Mouse (Mus musculus) midbrain, embryonic 13.5 days (tissue): ENCODE measurements around the gene Cbfa2t2. TPM values are rescaled to one million over a fixed set of nuclear protein-coding genes. Genes with fewer than 3 reads are reported as not detected.

ENCODE experiments used
- ATAC-seq: fragments of 200-750 bp; cut with Nextera tagmentation; 2 replicates; pipeline ENCODE4 v1.8.0; 2017; ENCODE audit warnings: mild to moderate bottlenecking, moderate TSS enrichment, moderate library complexity
- H3K27ac ChIP-seq: fragments of 300-500 bp; sonication (generic); 2 replicates; pipeline ENCODE4 v1.5.1; 2015; ENCODE audit warnings: inconsistent platforms, mild to moderate bottlenecking, moderate library complexity
- H3K27me3 ChIP-seq: fragments of 300-500 bp; sonication (generic); 2 replicates; pipeline ENCODE4 v1.6.1; 2015; ENCODE audit warnings: mild to moderate bottlenecking, inconsistent platforms
- H3K36me3 ChIP-seq: fragments of 300-500 bp; sonication (generic); 2 replicates; pipeline ENCODE4 v1.6.1; 2015; ENCODE audit warnings: mild to moderate bottlenecking, inconsistent platforms
- H3K4me1 ChIP-seq: fragments of 300-500 bp; sonication (generic); replicated peaks from 2 replicates; pipeline ENCODE4 v1.6.1; 2015; ENCODE audit warnings: inconsistent platforms
- H3K4me2 ChIP-seq: fragments of 300-500 bp; sonication (generic); replicated peaks from 2 replicates; pipeline ENCODE4 v1.6.1; 2015; ENCODE audit warnings: moderate library complexity, mild to moderate bottlenecking, inconsistent platforms
- H3K4me3 ChIP-seq: fragments of 300-500 bp; sonication (generic); replicated peaks from 2 replicates; pipeline ENCODE4 v1.5.1; 2015; ENCODE audit warnings: mild to moderate bottlenecking, inconsistent platforms
- H3K9ac ChIP-seq: fragments of 300-500 bp; sonication (generic); replicated peaks from 2 replicates; pipeline ENCODE4 v1.6.1; 2015; ENCODE audit warnings: mild to moderate bottlenecking, inconsistent platforms
- H3K9me3 ChIP-seq: fragments of 300-500 bp; sonication (generic); 2 replicates; pipeline ENCODE4 v1.6.1; 2016; ENCODE audit warnings: mild to moderate bottlenecking, inconsistent platforms
- WGBS: fragments of 180-500 bp; shearing (Covaris S2); methylation state at CpG from one replicate; pipeline ENCODE4 v1.1.7; 2015; 5-methylcytosine and 5-hydroxymethylcytosine counted together
- polyA plus RNA-seq: library from polyadenylated mRNA; unstranded; fragments of >200 nt; fragmentation: Nextera tagmentation; extraction: Ambion mirVana; gene quantifications from 2 replicates; pipeline ENCODE4 v1.2.1, GENCODE M21; 2015

Gene Cbfa2t2
- polyA plus RNA-seq, 1 experiment from 2014 or later: 83.1 TPM

DNA sequence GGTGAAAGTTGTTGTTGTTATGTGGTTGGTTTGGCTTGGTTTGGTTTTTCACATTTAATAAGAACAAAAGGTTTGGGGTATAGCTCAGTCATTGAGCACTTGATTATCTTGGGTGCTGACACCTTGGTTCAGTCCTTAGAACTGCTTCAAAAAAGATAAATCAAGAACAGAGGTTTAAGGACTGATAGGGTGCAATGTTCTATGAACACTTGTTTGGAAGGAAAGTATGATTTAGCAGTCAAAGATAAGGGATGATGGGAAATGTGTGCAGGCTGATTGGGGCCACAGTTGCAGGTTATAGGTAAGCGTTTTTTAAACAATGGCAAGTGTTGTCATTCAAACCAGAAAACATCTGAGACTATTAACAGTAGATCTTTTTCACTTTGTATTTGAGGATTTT, 17.8 kb downstream of the Cbfa2t2 start:
- H3K9ac ChIP-seq: no peak overlapping the region
- H3K4me1 ChIP-seq: peaks cover 15% of the 10 kb centered on the region
- no peak for ATAC-seq
- no peak overlapping the region for H3K27ac ChIP-seq
- WGBS: 72% methylated on average over 1 of the region's 1 CpGs
- H3K27me3 ChIP-seq: no peaks in the 10 kb centered on the region
- H3K9me3 ChIP-seq: no peaks in the 10 kb centered on the region
- H3K4me2 ChIP-seq: no peak overlapping the region
- H3K4me3 ChIP-seq: no peak overlapping the region
- no peaks in the 10 kb centered on the region for H3K36me3 ChIP-seq

DNA sequence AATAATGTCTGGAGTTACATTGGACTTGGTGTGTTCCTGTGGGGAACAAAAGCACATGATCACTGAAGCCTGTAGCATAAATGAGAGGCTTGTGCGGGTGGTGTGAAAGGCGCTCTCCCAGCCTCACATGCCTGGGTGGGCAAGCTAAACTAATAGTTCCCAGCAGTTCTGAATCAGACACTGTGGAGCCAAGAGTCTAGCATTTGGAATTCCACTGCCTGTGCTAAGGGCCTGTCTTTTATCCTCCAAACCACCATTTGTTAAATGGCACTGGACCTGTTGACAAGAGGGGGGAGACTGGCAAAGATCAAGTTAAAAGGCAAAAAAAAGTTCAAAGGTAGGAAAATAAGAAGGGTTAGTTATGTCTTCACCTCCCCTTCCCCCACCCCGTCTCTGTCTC, 18.3 kb downstream of the Cbfa2t2 start:
- Histone ChIP-seq H3K9me3 (no peaks in the 10 kb centered on the region), H3K9ac (no peak overlapping the region), H3K27ac (0 out of 2 replicates have a peak overlapping the region, but pooled peaks have one; percentile 9), H3K4me1 (peaks cover 15% of the 10 kb centered on the region), H3K27me3 (no peaks in the 10 kb centered on the region), H3K4me2 (no peak overlapping the region), H3K4me3 (no peak overlapping the region), H3K36me3 (no peaks in the 10 kb centered on the region)
- 48% methylated on average over 3 of the region's 3 CpGs for WGBS
- ATAC-seq: 0 out of 2 replicates have a peak, but pooled peaks have one; percentile 11

DNA sequence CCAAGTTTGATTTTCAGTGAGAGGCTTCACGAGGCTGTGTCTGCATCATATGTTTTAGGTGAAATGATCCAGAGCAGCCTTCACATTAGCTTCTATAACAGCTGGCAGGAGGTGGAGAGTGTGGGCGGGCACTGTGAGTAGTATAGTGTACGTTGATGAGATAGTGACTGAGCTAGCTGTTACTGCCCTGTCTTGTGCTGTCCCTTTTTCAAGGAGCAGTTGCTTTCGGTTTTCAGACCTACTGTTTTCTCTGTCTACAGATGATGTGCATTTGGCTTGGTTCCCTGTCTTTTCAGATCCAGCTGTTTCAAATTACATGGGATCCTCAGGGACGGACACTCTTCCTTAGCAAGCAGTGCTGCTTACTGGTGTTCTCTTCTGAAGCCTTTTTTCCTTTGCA, 19.5 kb downstream of the Cbfa2t2 start:
- Histone ChIP-seq H3K36me3 (no peaks in the 10 kb centered on the region), H3K4me3 (no peak overlapping the region), H3K4me2 (no peak overlapping the region), H3K27ac (peak overlapping the region; percentile 36; the same call in 1 of the 2 replicates), H3K9ac (no peak overlapping the region), H3K27me3 (no peaks in the 10 kb centered on the region), H3K9me3 (no peaks in the 10 kb centered on the region), H3K4me1 (peaks cover 20% of the 10 kb centered on the region)
- no peak for ATAC-seq
- 77% methylated on average over 5 of the region's 5 CpGs for WGBS

DNA sequence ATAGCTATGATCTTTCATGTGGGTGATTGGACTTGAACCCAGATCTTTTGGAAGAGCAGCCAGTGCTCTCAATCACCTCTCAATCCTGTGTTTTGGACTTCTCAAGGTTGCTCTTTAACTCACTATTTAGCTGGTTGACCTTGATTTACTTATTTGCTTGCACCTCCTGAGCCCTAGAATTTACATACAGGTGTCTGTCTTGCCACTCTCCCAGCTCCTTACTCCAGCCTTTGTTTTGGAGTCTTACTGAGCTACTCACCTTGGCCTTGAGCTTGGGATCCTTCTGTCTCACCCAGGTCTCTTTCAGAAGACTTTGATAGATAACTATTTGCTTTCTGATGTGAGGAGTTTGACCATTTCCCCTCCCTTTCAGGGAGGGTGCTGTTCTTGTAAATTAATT, 20.3 kb downstream of the Cbfa2t2 start:
- Histone ChIP-seq H3K27me3 (no peaks in the 10 kb centered on the region), H3K4me1 (peaks cover 20% of the 10 kb centered on the region), H3K9me3 (no peaks in the 10 kb centered on the region), H3K9ac (no peak overlapping the region), H3K4me2 (no peak overlapping the region), H3K36me3 (no peaks in the 10 kb centered on the region), H3K27ac (no peak overlapping the region), H3K4me3 (no peak overlapping the region)
- ATAC-seq: no peak

DNA sequence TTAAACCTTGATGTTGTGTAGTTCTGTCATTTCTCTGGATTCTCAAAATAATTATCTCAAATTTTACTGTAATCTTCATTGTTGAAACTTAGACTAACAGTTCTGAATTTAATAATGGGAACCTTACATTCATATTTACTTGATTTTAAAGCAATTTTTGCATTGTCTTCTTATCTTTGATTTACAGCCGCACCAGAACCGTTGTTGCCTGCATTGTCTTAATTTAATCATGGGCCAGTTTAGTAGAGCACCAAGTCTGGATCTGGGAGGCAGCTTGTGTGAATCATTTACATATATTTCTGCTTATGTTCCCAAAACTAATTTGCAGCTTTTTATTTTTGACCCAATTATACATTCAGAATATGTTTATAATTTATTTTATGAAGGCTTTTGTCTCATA, 23.0 kb downstream of the Cbfa2t2 start:
- no peak overlapping the region for H3K27ac ChIP-seq
- ATAC-seq: no peak
- H3K36me3 ChIP-seq: no peaks in the 10 kb centered on the region
- H3K4me1 ChIP-seq: peaks cover 25% of the 10 kb centered on the region
- 79% methylated on average over 2 of the region's 2 CpGs for WGBS
- H3K4me2 ChIP-seq: no peak overlapping the region
- H3K9me3 ChIP-seq: no peaks in the 10 kb centered on the region
- H3K27me3 ChIP-seq: no peaks in the 10 kb centered on the region
- H3K4me3 ChIP-seq: no peak overlapping the region
- no peak overlapping the region for H3K9ac ChIP-seq

DNA sequence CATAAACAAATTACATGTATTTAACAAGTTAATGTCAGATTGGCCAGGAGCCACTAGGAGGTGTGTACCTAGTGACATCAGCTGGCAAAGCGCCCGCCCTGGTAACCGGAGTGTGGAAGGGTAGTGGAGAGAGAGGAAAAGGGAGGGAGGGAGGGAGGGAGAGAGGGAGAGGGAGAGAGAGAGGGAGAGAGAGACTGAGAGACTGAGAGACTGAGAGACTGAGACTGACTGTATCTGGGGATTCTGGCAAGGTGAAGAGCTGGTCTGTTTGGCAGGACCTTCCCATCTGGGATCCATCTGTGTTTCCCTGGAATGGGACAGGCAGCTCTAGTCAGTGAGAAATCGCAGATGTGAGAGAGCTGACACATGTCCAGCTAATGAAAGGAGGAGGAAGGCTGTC, 23.6 kb downstream of the Cbfa2t2 start:
- no peaks in the 10 kb centered on the region for H3K27me3 ChIP-seq
- 0 out of 2 replicates have a peak overlapping the region, but pooled peaks have one; percentile 17 for H3K4me2 ChIP-seq
- WGBS: 32% methylated on average over 4 of the region's 4 CpGs
- peak; percentile 66 for ATAC-seq
- H3K4me3 ChIP-seq: no peak overlapping the region
- H3K9me3 ChIP-seq: no peaks in the 10 kb centered on the region
- H3K4me1 ChIP-seq: peaks cover 26% of the 10 kb centered on the region
- H3K27ac ChIP-seq: peak overlapping the region; percentile 60
- H3K9ac ChIP-seq: no peak overlapping the region
- H3K36me3 ChIP-seq: no peaks in the 10 kb centered on the region

DNA sequence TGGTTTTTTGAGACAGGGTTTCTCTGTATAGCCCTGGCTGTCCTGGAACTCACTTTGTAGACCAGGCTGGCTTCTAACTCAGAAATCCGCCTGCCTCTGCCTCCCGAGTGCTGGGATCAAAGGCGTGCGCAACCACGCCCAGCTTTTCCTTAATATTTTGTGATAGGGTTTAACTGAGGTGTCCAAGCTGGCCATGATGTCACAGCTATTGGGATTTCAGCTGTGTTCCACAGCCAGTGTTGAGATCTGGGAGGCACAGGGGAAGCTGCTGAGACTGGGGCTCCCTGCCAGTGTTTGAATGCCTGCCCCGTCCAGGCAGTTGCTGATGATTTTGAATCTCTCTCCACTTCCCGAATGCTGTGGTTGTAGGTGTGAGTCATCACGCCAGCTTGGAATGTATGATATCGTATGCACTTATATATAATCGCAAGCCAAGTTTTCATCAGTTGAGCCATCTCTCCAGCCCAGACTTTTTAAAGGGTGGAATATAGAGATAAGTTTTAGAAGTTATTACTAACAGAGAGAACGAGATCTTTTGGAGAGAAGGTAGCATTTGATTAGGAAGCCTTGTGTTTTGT, 27.4 kb downstream of the Cbfa2t2 start:
- H3K36me3 ChIP-seq: peaks cover 3% of the 10 kb centered on the region; the same call in 1 of the 2 replicates
- no peak for ATAC-seq
- no peaks in the 10 kb centered on the region for H3K9me3 ChIP-seq
- H3K9ac ChIP-seq: no peak overlapping the region
- H3K4me2 ChIP-seq: no peak overlapping the region
- H3K4me3 ChIP-seq: no peak overlapping the region
- H3K27me3 ChIP-seq: no peaks in the 10 kb centered on the region
- peaks cover 34% of the 10 kb centered on the region for H3K4me1 ChIP-seq
- 94% methylated on average over 11 of the region's 11 CpGs for WGBS
- no peak overlapping the region for H3K27ac ChIP-seq

DNA sequence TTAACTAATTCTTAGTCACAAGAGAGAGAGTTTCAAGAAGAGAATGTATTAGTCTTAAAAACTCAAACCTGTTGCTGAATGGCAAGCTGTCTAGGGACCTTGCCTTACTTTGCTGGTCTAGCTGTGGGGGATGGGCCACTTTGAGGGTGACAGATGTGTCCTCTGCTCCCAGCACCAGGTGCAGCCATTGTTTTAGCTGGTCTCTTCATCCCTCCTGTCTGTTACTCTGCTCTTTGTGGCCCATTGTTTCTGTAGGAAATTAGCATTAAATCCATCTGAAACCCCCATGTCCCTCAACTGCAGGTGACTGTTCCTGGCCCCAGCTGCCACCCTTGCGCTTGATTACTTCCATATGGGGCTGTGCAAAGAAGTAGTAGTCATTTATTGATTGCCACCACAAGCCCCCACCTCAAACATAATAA, 29.6 kb downstream of the Cbfa2t2 start:
- peak overlapping the region; percentile 45 for H3K27ac ChIP-seq
- peaks cover 3% of the 10 kb centered on the region; the same call in 1 of the 2 replicates for H3K36me3 ChIP-seq
- WGBS: 20% methylated on average over 1 of the region's 1 CpGs
- no peak overlapping the region for H3K9ac ChIP-seq
- H3K9me3 ChIP-seq: no peaks in the 10 kb centered on the region
- no peaks in the 10 kb centered on the region for H3K27me3 ChIP-seq
- no peak overlapping the region for H3K4me2 ChIP-seq
- peak; percentile 89 for ATAC-seq
- peaks cover 28% of the 10 kb centered on the region for H3K4me1 ChIP-seq
- H3K4me3 ChIP-seq: no peak overlapping the region

DNA sequence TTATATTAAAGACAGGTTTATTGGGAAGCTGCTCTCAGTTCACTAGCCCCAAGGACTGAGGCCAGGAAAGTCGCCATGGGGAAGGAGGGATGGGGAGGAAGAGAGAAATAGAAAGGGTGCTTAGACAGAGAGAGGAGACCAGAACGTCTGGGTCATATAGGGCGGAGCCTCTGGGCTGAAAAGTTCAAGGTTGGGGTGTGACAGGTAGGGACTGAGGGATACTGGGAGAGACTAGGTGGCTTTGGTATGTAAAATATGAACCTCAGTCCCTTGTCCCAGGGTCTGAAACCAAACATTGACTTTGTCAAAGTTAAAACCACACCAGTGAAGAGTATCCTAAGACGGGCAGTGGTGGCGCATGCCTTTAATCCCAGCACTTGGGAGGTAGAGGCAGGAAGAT, 30.9 kb downstream of the Cbfa2t2 start:
- H3K4me3 ChIP-seq: no peak overlapping the region
- 87% methylated on average over 5 of the region's 5 CpGs for WGBS

DNA sequence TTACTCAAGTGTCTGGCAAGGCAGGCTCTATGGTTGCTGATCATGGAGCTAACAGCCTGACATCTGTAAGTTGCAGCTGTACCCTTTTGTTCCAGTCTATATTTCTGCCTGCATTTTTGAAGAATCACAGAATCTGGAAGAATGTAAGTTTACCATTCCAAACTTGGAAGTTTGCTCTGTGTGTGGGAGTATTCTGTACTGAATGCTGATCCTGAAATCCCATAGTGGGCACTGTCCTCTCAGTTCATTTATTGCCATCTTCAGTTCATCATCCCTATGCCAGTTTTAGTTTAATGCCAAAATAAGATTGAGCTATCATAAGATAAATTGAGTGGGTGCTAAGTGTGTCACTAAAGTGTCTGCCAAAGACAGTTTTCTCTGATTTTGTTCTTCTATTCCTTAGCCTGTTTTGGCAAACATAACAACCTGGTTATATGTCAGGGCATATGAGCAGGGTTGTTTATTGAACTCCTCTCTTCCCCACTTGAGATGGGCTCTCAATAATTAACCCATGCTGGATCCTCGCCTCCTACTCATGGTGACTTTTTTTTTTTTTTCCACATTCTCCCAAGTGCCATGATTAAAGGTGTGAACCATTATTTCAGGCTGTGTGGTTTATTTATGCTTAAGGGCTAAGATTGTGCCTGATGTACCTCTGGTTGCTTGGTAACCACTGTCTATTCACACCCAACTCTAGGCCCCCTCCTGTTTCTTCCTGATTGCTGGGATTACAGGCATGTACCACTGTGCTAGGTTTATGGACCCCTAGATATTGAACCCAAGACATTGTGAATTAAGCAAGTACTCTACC, 38.2 kb downstream of the Cbfa2t2 start:
- WGBS: 81% methylated on average over 1 of the region's 1 CpGs
- no peaks in the 10 kb centered on the region for H3K36me3 ChIP-seq
- H3K27me3 ChIP-seq: no peaks in the 10 kb centered on the region
- no peak overlapping the region for H3K4me3 ChIP-seq
- H3K27ac ChIP-seq: no peak overlapping the region
- no peak overlapping the region for H3K9ac ChIP-seq
- no peak overlapping the region for H3K4me2 ChIP-seq
- peaks cover 8% of the 10 kb centered on the region for H3K4me1 ChIP-seq
- H3K9me3 ChIP-seq: no peaks in the 10 kb centered on the region
- ATAC-seq: no peak

More for the DNA sequence above, 30.9 kb downstream of the Cbfa2t2 start:
- H3K9ac ChIP-seq: no peak overlapping the region
- H3K27ac ChIP-seq: no peak overlapping the region
- H3K9me3 ChIP-seq: no peaks in the 10 kb centered on the region
- H3K36me3 ChIP-seq: peaks cover 3% of the 10 kb centered on the region; the same call in 1 of the 2 replicates
- H3K27me3 ChIP-seq: no peaks in the 10 kb centered on the region
- H3K4me2 ChIP-seq: no peak overlapping the region
- ATAC-seq: no peak
- H3K4me1 ChIP-seq: peaks cover 28% of the 10 kb centered on the region

DNA sequence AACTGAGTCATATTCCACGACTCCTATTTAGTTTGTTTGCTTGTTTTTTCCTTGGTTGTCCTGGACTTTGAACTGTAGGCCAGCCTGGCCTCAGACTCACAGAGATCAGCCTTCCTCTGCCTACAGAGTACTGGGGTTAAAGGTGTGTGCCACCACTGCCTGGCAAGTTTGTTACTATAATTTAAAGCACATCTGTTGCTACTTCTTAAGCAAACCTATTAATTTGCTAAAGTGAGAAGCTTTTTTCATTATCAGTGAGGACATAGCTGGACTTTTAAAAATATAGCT, 38.7 kb downstream of the Cbfa2t2 start:
- ATAC-seq: no peak
- H3K4me2 ChIP-seq: no peak overlapping the region
- H3K9me3 ChIP-seq: no peaks in the 10 kb centered on the region
- WGBS: 93% methylated on average over 1 of the region's 1 CpGs
- H3K9ac ChIP-seq: no peak overlapping the region
- no peak overlapping the region for H3K4me3 ChIP-seq
- no peaks in the 10 kb centered on the region for H3K36me3 ChIP-seq
- peaks cover 8% of the 10 kb centered on the region for H3K4me1 ChIP-seq
- H3K27ac ChIP-seq: no peak overlapping the region
- H3K27me3 ChIP-seq: no peaks in the 10 kb centered on the region

DNA sequence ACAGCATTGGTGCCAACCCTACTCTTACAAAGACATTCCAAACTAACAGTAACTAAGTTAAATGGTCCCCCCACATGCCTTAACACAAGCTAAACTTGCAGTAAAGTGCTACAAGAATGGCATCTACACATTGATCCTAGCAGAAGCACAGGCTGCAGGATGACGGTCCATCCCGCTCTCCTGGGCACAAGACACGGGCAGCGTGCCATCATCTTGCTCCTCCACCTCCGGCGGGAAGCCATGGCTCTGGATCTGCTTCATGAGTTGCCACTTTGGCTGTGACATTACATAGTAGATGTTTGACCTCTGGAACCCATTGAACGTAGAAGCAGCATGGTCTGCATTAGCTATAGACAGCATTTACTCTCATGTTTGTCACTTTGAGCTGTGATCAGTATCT, 39.6 kb downstream of the Cbfa2t2 start:
- Histone ChIP-seq H3K27me3 (no peaks in the 10 kb centered on the region), H3K4me3 (no peak overlapping the region), H3K4me2 (no peak overlapping the region), H3K36me3 (no peaks in the 10 kb centered on the region), H3K9me3 (no peaks in the 10 kb centered on the region), H3K4me1 (peaks cover 8% of the 10 kb centered on the region), H3K9ac (no peak overlapping the region), H3K27ac (no peak overlapping the region)
- WGBS: 94% methylated on average over 7 of the region's 7 CpGs
- ATAC-seq: no peak
